Mouse (Mus musculus): ENCODE measurements at regions not wholly inside any gene's neighbourhood (a gene's known extent, or its start where the extent isn't known, plus 50 kb on each side); places are given as distances from the start of the nearest gene placed in this dataset.

- Histone ChIP-seq H3K9ac (ENCODE audit: low read length) (no peak overlapping the region), H3K4me2 (ENCODE audit: low read length) (no peak overlapping the region), H3K9me3 (ENCODE audit: control insufficient read depth, low read length) (no peaks in the 10 kb centered on the region), H3K4me1 (ENCODE audit: control insufficient read depth in 2 of 2, insufficient read depth in 2 of 2, low read length in 2 of 2) (no peaks in the 10 kb centered on the region), H3K36me3 (ENCODE audit: control insufficient read depth, insufficient read depth, low read length) (no peaks in the 10 kb centered on the region), H3K4me3 (ENCODE audit: control insufficient read depth in 1 of 2, insufficient read depth in 1 of 2, low read depth in 1 of 2, low read length in 2 of 2) (no peak overlapping the region), H3K27me3 (ENCODE audit: control insufficient read depth, insufficient read depth, low read length) (no peaks in the 10 kb centered on the region), H3K27ac (replicated peaks in 1 of 2; ENCODE audit: control insufficient read depth in 1 of 2, insufficient read depth in 1 of 2, low read depth in 2 of 2, low read length in 2 of 2) (no peak overlapping the region)
- 74% methylated on average over 11 of the region's 11 CpGs for WGBS
- ATAC-seq (ENCODE audit: insufficient number of reproducible peaks, insufficient read depth, low FRiP score, low read depth) = no peak; the same call in 1 of the 2 replicates
Observed at GRCm38 (mm10) chr12:39742156-39743063, 295.4 kb downstream of the Arl4a start.

GRCm38 (mm10) chr12:39741051-39741847 is 296.6 kb downstream of the Arl4a start:
- ATAC-seq (ENCODE audit: insufficient number of reproducible peaks, insufficient read depth, low FRiP score, low read depth) = no peak
- Histone ChIP-seq H3K27me3 (ENCODE audit: control insufficient read depth, insufficient read depth, low read length) (no peaks in the 10 kb centered on the region), H3K4me3 (ENCODE audit: control insufficient read depth in 1 of 2, insufficient read depth in 1 of 2, low read depth in 1 of 2, low read length in 2 of 2) (no peak overlapping the region), H3K36me3 (ENCODE audit: control insufficient read depth, insufficient read depth, low read length) (no peaks in the 10 kb centered on the region), H3K9ac (ENCODE audit: low read length) (no peak overlapping the region), H3K9me3 (ENCODE audit: control insufficient read depth, low read length) (no peaks in the 10 kb centered on the region), H3K27ac (replicated peaks in 1 of 2; ENCODE audit: control insufficient read depth in 1 of 2, insufficient read depth in 1 of 2, low read depth in 2 of 2, low read length in 2 of 2) (no peak overlapping the region), H3K4me1 (ENCODE audit: control insufficient read depth in 2 of 2, insufficient read depth in 2 of 2, low read length in 2 of 2) (no peaks in the 10 kb centered on the region), H3K4me2 (ENCODE audit: low read length) (no peak overlapping the region)
- 38% methylated on average over 13 of the region's 13 CpGs for WGBS

- WGBS = 85% methylated on average over 3 of the region's 3 CpGs
Observed at GRCm38 (mm10) chr12:39736966-39737365, 300.9 kb downstream of the Arl4a start.

GRCm38 (mm10) chr12:39736097-39736920 is 301.5 kb downstream of the Arl4a start:
- H3K27me3 ChIP-seq (ENCODE audit: control insufficient read depth, insufficient read depth, low read length) = no peaks in the 10 kb centered on the region
- no peaks in the 10 kb centered on the region for H3K9me3 ChIP-seq (ENCODE audit: control insufficient read depth, low read length)
- no peak overlapping the region for H3K27ac ChIP-seq (replicated peaks in 1 of 2; ENCODE audit: control insufficient read depth in 1 of 2, insufficient read depth in 1 of 2, low read depth in 2 of 2, low read length in 2 of 2)
- WGBS = 70% methylated on average over 9 of the region's 9 CpGs
- no peaks in the 10 kb centered on the region for H3K4me1 ChIP-seq (ENCODE audit: control insufficient read depth in 2 of 2, insufficient read depth in 2 of 2, low read length in 2 of 2)
- no peak overlapping the region for H3K4me3 ChIP-seq (ENCODE audit: control insufficient read depth in 1 of 2, insufficient read depth in 1 of 2, low read depth in 1 of 2, low read length in 2 of 2)
- ATAC-seq (ENCODE audit: insufficient number of reproducible peaks, insufficient read depth, low FRiP score, low read depth) = no peak
- H3K4me2 ChIP-seq (ENCODE audit: low read length) = no peak overlapping the region
- H3K9ac ChIP-seq (ENCODE audit: low read length) = no peak overlapping the region
- H3K36me3 ChIP-seq (ENCODE audit: control insufficient read depth, insufficient read depth, low read length) = no peaks in the 10 kb centered on the region

More at GRCm38 (mm10) chr12:39736966-39737365, 300.9 kb downstream of the Arl4a start:
- H3K36me3 ChIP-seq (ENCODE audit: control insufficient read depth, insufficient read depth, low read length) = no peaks in the 10 kb centered on the region
- H3K4me1 ChIP-seq (ENCODE audit: control insufficient read depth in 2 of 2, insufficient read depth in 2 of 2, low read length in 2 of 2) = no peaks in the 10 kb centered on the region
- H3K9ac ChIP-seq (ENCODE audit: low read length) = no peak overlapping the region
- no peak overlapping the region for H3K27ac ChIP-seq (replicated peaks in 1 of 2; ENCODE audit: control insufficient read depth in 1 of 2, insufficient read depth in 1 of 2, low read depth in 2 of 2, low read length in 2 of 2)
- no peaks in the 10 kb centered on the region for H3K9me3 ChIP-seq (ENCODE audit: control insufficient read depth, low read length)
- H3K4me3 ChIP-seq (ENCODE audit: control insufficient read depth in 1 of 2, insufficient read depth in 1 of 2, low read depth in 1 of 2, low read length in 2 of 2) = no peak overlapping the region
- H3K27me3 ChIP-seq (ENCODE audit: control insufficient read depth, insufficient read depth, low read length) = no peaks in the 10 kb centered on the region
- H3K4me2 ChIP-seq (ENCODE audit: low read length) = no peak overlapping the region
- ATAC-seq (ENCODE audit: insufficient number of reproducible peaks, insufficient read depth, low FRiP score, low read depth) = no peak

- H3K9ac ChIP-seq (ENCODE audit: low read length) = no peak overlapping the region
- no peaks in the 10 kb centered on the region for H3K4me1 ChIP-seq (ENCODE audit: control insufficient read depth in 2 of 2, insufficient read depth in 2 of 2, low read length in 2 of 2)
- H3K9me3 ChIP-seq (ENCODE audit: control insufficient read depth, low read length) = no peaks in the 10 kb centered on the region
Observed at GRCm38 (mm10) chr12:39734176-39734575, 303.6 kb downstream of the Arl4a start.

GRCm38 (mm10) chr12:39731177-39731576 is 306.6 kb downstream of the Arl4a start:
- Histone ChIP-seq H3K27me3 (ENCODE audit: control insufficient read depth, insufficient read depth, low read length) (no peaks in the 10 kb centered on the region), H3K9ac (ENCODE audit: low read length) (no peak overlapping the region), H3K4me1 (ENCODE audit: control insufficient read depth in 2 of 2, insufficient read depth in 2 of 2, low read length in 2 of 2) (no peaks in the 10 kb centered on the region), H3K27ac (replicated peaks in 1 of 2; ENCODE audit: control insufficient read depth in 1 of 2, insufficient read depth in 1 of 2, low read depth in 2 of 2, low read length in 2 of 2) (no peak overlapping the region), H3K36me3 (ENCODE audit: control insufficient read depth, insufficient read depth, low read length) (no peaks in the 10 kb centered on the region), H3K4me3 (ENCODE audit: control insufficient read depth in 1 of 2, insufficient read depth in 1 of 2, low read depth in 1 of 2, low read length in 2 of 2) (no peak overlapping the region), H3K9me3 (ENCODE audit: control insufficient read depth, low read length) (no peaks in the 10 kb centered on the region), H3K4me2 (ENCODE audit: low read length) (no peak overlapping the region)
- 74% methylated on average over 3 of the region's 3 CpGs for WGBS
- ATAC-seq (ENCODE audit: insufficient number of reproducible peaks, insufficient read depth, low FRiP score, low read depth) = no peak

More at GRCm38 (mm10) chr12:39734176-39734575, 303.6 kb downstream of the Arl4a start:
- Histone ChIP-seq H3K4me2 (ENCODE audit: low read length) (no peak overlapping the region), H3K27ac (replicated peaks in 1 of 2; ENCODE audit: control insufficient read depth in 1 of 2, insufficient read depth in 1 of 2, low read depth in 2 of 2, low read length in 2 of 2) (no peak overlapping the region), H3K4me3 (ENCODE audit: control insufficient read depth in 1 of 2, insufficient read depth in 1 of 2, low read depth in 1 of 2, low read length in 2 of 2) (no peak overlapping the region), H3K36me3 (ENCODE audit: control insufficient read depth, insufficient read depth, low read length) (no peaks in the 10 kb centered on the region), H3K27me3 (ENCODE audit: control insufficient read depth, insufficient read depth, low read length) (no peaks in the 10 kb centered on the region)
- no peak for ATAC-seq (ENCODE audit: insufficient number of reproducible peaks, insufficient read depth, low FRiP score, low read depth)
- WGBS = 68% methylated on average over 2 of the region's 2 CpGs

GRCm38 (mm10) chr12:39729255-39729654 is 308.6 kb downstream of the Arl4a start:
- H3K9ac ChIP-seq (ENCODE audit: low read length) = no peak overlapping the region
- H3K36me3 ChIP-seq (ENCODE audit: control insufficient read depth, insufficient read depth, low read length) = no peaks in the 10 kb centered on the region
- H3K27me3 ChIP-seq (ENCODE audit: control insufficient read depth, insufficient read depth, low read length) = no peaks in the 10 kb centered on the region
- no peak overlapping the region for H3K27ac ChIP-seq (replicated peaks in 1 of 2; ENCODE audit: control insufficient read depth in 1 of 2, insufficient read depth in 1 of 2, low read depth in 2 of 2, low read length in 2 of 2)
- no peak overlapping the region for H3K4me3 ChIP-seq (ENCODE audit: control insufficient read depth in 1 of 2, insufficient read depth in 1 of 2, low read depth in 1 of 2, low read length in 2 of 2)
- no peak overlapping the region for H3K4me2 ChIP-seq (ENCODE audit: low read length)
- no peaks in the 10 kb centered on the region for H3K4me1 ChIP-seq (ENCODE audit: control insufficient read depth in 2 of 2, insufficient read depth in 2 of 2, low read length in 2 of 2)
- no peaks in the 10 kb centered on the region for H3K9me3 ChIP-seq (ENCODE audit: control insufficient read depth, low read length)
- 71% methylated on average over 2 of the region's 2 CpGs for WGBS
- ATAC-seq (ENCODE audit: insufficient number of reproducible peaks, insufficient read depth, low FRiP score, low read depth) = no peak

Data from heart, embryonic 14.5 days (tissue).